Mouse (Mus musculus) layer of hippocampus, adult 18-20 months (tissue): Measurements from ENCODE around the gene Dpf2. TPM values are rescaled to one million over a fixed set of nuclear protein-coding genes. Genes with fewer than 3 reads are reported as not detected.

ENCODE experiments used
- DNase-seq, 2 experiments: peaks; one replicate each; pipeline ENCODE4 v3.0.0; 2022; ENCODE audit warnings: low spot score in 2 of 2
- total RNA-seq, 2 experiments: library from RNA; stranded (reverse); gene quantifications; 2 replicates each; pipeline ENCODE4 v1.2.3; 2021

Gene Dpf2
- total RNA-seq, 2 experiments from 2014 or later = 90.8 to 100 TPM

- no peak for DNase-seq
These were observed 24.5 kb upstream of the Dpf2 start for GRCm38 (mm10) chr19:5937095-5937835.

GRCm38 (mm10) chr19:5935691-5936090 lies 22.9 kb upstream of the Dpf2 start:
- DNase-seq = no peak

GRCm38 (mm10) chr19:5935266-5935665 lies 22.5 kb upstream of the Dpf2 start:
- no peak for DNase-seq

GRCm38 (mm10) chr19:5929634-5930596 lies 17.1 kb upstream of the Dpf2 start:
- no peak for DNase-seq

- no peak for DNase-seq
These were observed 15.7 kb upstream of the Dpf2 start for GRCm38 (mm10) chr19:5928546-5928945.

GRCm38 (mm10) chr19:5928104-5928503 lies 15.3 kb upstream of the Dpf2 start:
- DNase-seq = no peak

GRCm38 (mm10) chr19:5927532-5927931 lies 14.7 kb upstream of the Dpf2 start:
- no peak for DNase-seq

- DNase-seq = no peak
These were observed 14.2 kb upstream of the Dpf2 start for GRCm38 (mm10) chr19:5927026-5927425.

- DNase-seq = no peak
These were observed 12.6 kb upstream of the Dpf2 start for GRCm38 (mm10) chr19:5925311-5925855.

- peak; percentile 79 to 91 for DNase-seq
These were observed 11.9 kb upstream of the Dpf2 start, which contains the start of gene Cdc42ep2 for GRCm38 (mm10) chr19:5924713-5925093. Gene Cdc42ep2 (minus strand): TSS chr19:5924816.

- DNase-seq = peak; percentile 60 to 91
These were observed 11.3 kb upstream of the Dpf2 start for GRCm38 (mm10) chr19:5923990-5924712.

- no peak for DNase-seq
These were observed 10.2 kb upstream of the Dpf2 start for GRCm38 (mm10) chr19:5922963-5923362.

- no peak for DNase-seq
These were observed 9.5 kb upstream of the Dpf2 start for GRCm38 (mm10) chr19:5922119-5922942.

GRCm38 (mm10) chr19:5921715-5922114 lies 8.9 kb upstream of the Dpf2 start:
- no peak for DNase-seq

- peak; percentile 98 to 99 for DNase-seq
These were observed 455 bp downstream of the Dpf2 start for GRCm38 (mm10) chr19:5912103-5913006.

GRCm38 (mm10) chr19:5911430-5912102 lies 1.2 kb downstream of the Dpf2 start:
- DNase-seq = no peak

- DNase-seq = no peak
These were observed 2.6 kb downstream of the Dpf2 start for GRCm38 (mm10) chr19:5910221-5910620.

GRCm38 (mm10) chr19:5907275-5907674 lies 5.5 kb downstream of the Dpf2 start:
- DNase-seq = no peak
